In genomic region chr7:19777049-19777723, GRCm38 (mm10) we compare ENCODE assay signal across 21 mouse cellular contexts. TPM values are rescaled to one million over a fixed set of nuclear protein-coding genes. Genes with fewer than 3 reads are reported as not detected.
A peak's percentile ranks its signal among the peaks of the same experiment; 100 is the strongest.
DNase-seq lines count a peak whose midpoint lies in the region; ATAC-seq lines count a peak whose summit lies in the region.
"Had no signal": no experiment of that assay in that cellular context is flagged by ENCODE, and none has a peak within 500 bp of the region (broad histone marks: within the 10 kb centered on the region; RNA-seq: fewer than 3 reads in every experiment).

No protein-coding gene starts in this region.

- H3K4me2 ChIP-seq in embryonic facial prominence, embryonic 14.5 days (ENCODE audit: low read depth, low read length): no peak overlapping the region
- no peak overlapping the region for H3K4me2 ChIP-seq in lung, embryonic 16.5 days (ENCODE audit: low read depth, low read length)
- H3K4me2 ChIP-seq: embryonic facial prominence, embryonic 12.5 days; hindbrain, embryonic 13.5 days; liver, embryonic 11.5 days; midbrain, embryonic 13.5 days had no signal

- peak; percentile 81 for DNase-seq in embryonic facial prominence, embryonic 14.5 days (ENCODE audit: low spot score)
- DNase-seq in embryonic facial prominence, embryonic 10.5 days (ENCODE audit: low spot score): no peak
- DNase-seq in lung, postnatal 4 days: no peak
- peak; percentile 77 to 79 for DNase-seq in heart, adult 9 months (ENCODE audit: low spot score in 2 of 2)
- peak; percentile 95 for DNase-seq in skeletal muscle tissue, adult 2 months (ENCODE audit: low read depth, low spot score)
- no peak for DNase-seq in thymus, postnatal 0 days (ENCODE audit: low spot score)
- DNase-seq in adrenal gland, postnatal 4 days (ENCODE audit: low spot score in 2 of 2): no peak
- DNase-seq: adrenal gland, adult 8-10 months; cerebellum, postnatal 25 days; kidney, adult 8-10 months; lung, postnatal 14 days; right cerebral cortex, postnatal 25 days; thymus, postnatal 14 days had no signal

- no peaks in the 10 kb centered on the region for H3K9me3 ChIP-seq in embryonic facial prominence, embryonic 14.5 days (ENCODE audit: control insufficient read depth, low read length)
- peaks cover 6% of the 10 kb centered on the region; the same call in 1 of the 2 replicates for H3K9me3 ChIP-seq in embryonic facial prominence, embryonic 10.5 days
- H3K9me3 ChIP-seq in lung, embryonic 16.5 days (ENCODE audit: control insufficient read depth, low read length): no peaks in the 10 kb centered on the region; the same call in 1 of the 2 replicates
- H3K9me3 ChIP-seq: embryonic facial prominence, embryonic 12.5 days; hindbrain, embryonic 13.5 days; midbrain, embryonic 13.5 days had no signal

- no peaks in the 10 kb centered on the region for H3K36me3 ChIP-seq in embryonic facial prominence, embryonic 14.5 days (ENCODE audit: control insufficient read depth, insufficient read depth, low read length)
- no peaks in the 10 kb centered on the region for H3K36me3 ChIP-seq in embryonic facial prominence, embryonic 10.5 days (replicated peaks)
- no peaks in the 10 kb centered on the region for H3K36me3 ChIP-seq in lung, embryonic 16.5 days (ENCODE audit: control insufficient read depth, insufficient read depth, low read length)
- H3K36me3 ChIP-seq: embryonic facial prominence, embryonic 12.5 days; hindbrain, embryonic 13.5 days; midbrain, embryonic 13.5 days had no signal

- no peak overlapping the region for H3K27ac ChIP-seq in embryonic facial prominence, embryonic 14.5 days (replicated peaks; ENCODE audit: low read depth, low read length)
- no peak overlapping the region for H3K27ac ChIP-seq in embryonic facial prominence, embryonic 10.5 days (replicated peaks)
- no peak overlapping the region for H3K27ac ChIP-seq in lung, embryonic 16.5 days (ENCODE audit: low read length)
- H3K27ac ChIP-seq: embryonic facial prominence, embryonic 12.5 days; hindbrain, embryonic 13.5 days; layer of hippocampus, adult 2 months; left cerebral cortex, adult 2 months; midbrain, embryonic 13.5 days had no signal

- H3K4me3 ChIP-seq in embryonic facial prominence, embryonic 14.5 days (ENCODE audit: low read depth, low read length): no peak overlapping the region
- H3K4me3 ChIP-seq in embryonic facial prominence, embryonic 10.5 days: no peak overlapping the region
- no peak overlapping the region for H3K4me3 ChIP-seq in lung, embryonic 16.5 days (ENCODE audit: low read length)
- H3K4me3 ChIP-seq: embryonic facial prominence, embryonic 12.5 days; hindbrain, embryonic 13.5 days; layer of hippocampus, adult 2 months; left cerebral cortex, adult 2 months; midbrain, embryonic 13.5 days had no signal

- H3K9ac ChIP-seq in embryonic facial prominence, embryonic 14.5 days (ENCODE audit: low read depth, low read length): no peak overlapping the region
- no peak overlapping the region for H3K9ac ChIP-seq in lung, embryonic 16.5 days (ENCODE audit: low read length)
- H3K9ac ChIP-seq: embryonic facial prominence, embryonic 12.5 days; hindbrain, embryonic 13.5 days; midbrain, embryonic 13.5 days had no signal

- no peaks in the 10 kb centered on the region for H3K4me1 ChIP-seq in embryonic facial prominence, embryonic 14.5 days (ENCODE audit: control insufficient read depth, insufficient read depth, low read length)
- H3K4me1 ChIP-seq in embryonic facial prominence, embryonic 10.5 days: no peaks in the 10 kb centered on the region
- H3K4me1 ChIP-seq in lung, embryonic 16.5 days (replicated peaks; ENCODE audit: control insufficient read depth, insufficient read depth, low read length): peaks cover 4% of the 10 kb centered on the region
- H3K4me1 ChIP-seq: embryonic facial prominence, embryonic 12.5 days; hindbrain, embryonic 13.5 days; midbrain, embryonic 13.5 days had no signal

- 83% methylated on average over 11 of the region's 11 CpGs for WGBS in embryonic facial prominence, embryonic 14.5 days
- 90% methylated on average over 11 of the region's 11 CpGs for WGBS in embryonic facial prominence, embryonic 10.5 days
- WGBS in lung, embryonic 16.5 days: 70% methylated on average over 11 of the region's 11 CpGs

- no peaks in the 10 kb centered on the region for H3K27me3 ChIP-seq in embryonic facial prominence, embryonic 14.5 days (replicated peaks; ENCODE audit: control insufficient read depth, insufficient read depth, low read length)
- no peaks in the 10 kb centered on the region for H3K27me3 ChIP-seq in embryonic facial prominence, embryonic 10.5 days (replicated peaks; ENCODE audit: low read depth, poor library complexity, severe bottlenecking)
- H3K27me3 ChIP-seq in lung, embryonic 16.5 days (ENCODE audit: control insufficient read depth, insufficient read depth, low read depth, low read length): no peaks in the 10 kb centered on the region
- H3K27me3 ChIP-seq: embryonic facial prominence, embryonic 12.5 days; Patski had no signal

- peak; percentile 87 for ATAC-seq in embryonic facial prominence, embryonic 14.5 days (ENCODE audit: low read depth)
- 0 out of 2 replicates have a peak, but pooled peaks have one; percentile 12 for ATAC-seq in lung, embryonic 16.5 days (ENCODE audit: low read depth)
- ATAC-seq: midbrain, embryonic 13.5 days; Patski had no signal

RNA-seq across cellular contexts. Expression of gene Bcam, which starts 6.4 kb away (rescaled TPM):
- 101 and 114 TPM in 2 replicates for polyA plus RNA-seq in embryonic facial prominence, embryonic 14.5 days (2014; fragmentation: Nextera tagmentation; extraction: Ambion mirVana)
- 68.3 and 79.4 TPM in 2 replicates for polyA plus RNA-seq in embryonic facial prominence, embryonic 10.5 days (2016; fragmentation: Nextera tagmentation; extraction: Ambion mirVana)
- 347 and 379 TPM in 2 replicates for polyA plus RNA-seq in lung, embryonic 16.5 days (2015; fragmentation: Nextera tagmentation; extraction: Ambion mirVana)
- polyA plus RNA-seq in thymus, postnatal 0 days (2015; fragmentation: Nextera tagmentation; extraction: Ambion mirVana): 29.7 and 30.9 TPM in 2 replicates
- total RNA-seq in adrenal gland, postnatal 4 days (2021): 10 to 100 TPM; 59.8 to 84.7 TPM

RNA-seq across cellular contexts. Expression of gene Cblc, which starts 19.4 kb away (rescaled TPM):
- polyA plus RNA-seq in embryonic facial prominence, embryonic 14.5 days (2014; fragmentation: Nextera tagmentation; extraction: Ambion mirVana): 4.7 TPM in 2 replicates
- 1.9 and 2.9 TPM in 2 replicates for polyA plus RNA-seq in embryonic facial prominence, embryonic 10.5 days (2016; fragmentation: Nextera tagmentation; extraction: Ambion mirVana)
- polyA plus RNA-seq in lung, embryonic 16.5 days (2015; fragmentation: Nextera tagmentation; extraction: Ambion mirVana): 17.8 and 18.8 TPM in 2 replicates
- 2.6 and 4.2 TPM in 2 replicates for polyA plus RNA-seq in thymus, postnatal 0 days (2015; fragmentation: Nextera tagmentation; extraction: Ambion mirVana)
- total RNA-seq in adrenal gland, postnatal 4 days (2021): 1 to 10 TPM in 1 of 2 experiments, under 1 TPM in 1; 0.68 to 1.0 TPM
- total RNA-seq: layer of hippocampus, adult 2 months; left cerebral cortex, adult 2 months had no signal
- polyA plus RNA-seq: hindbrain, embryonic 13.5 days had no signal

RNA-seq across cellular contexts. Expression of gene Nectin2, which starts 26.9 kb away (rescaled TPM):
- 55.2 and 62.0 TPM in 2 replicates for polyA plus RNA-seq in embryonic facial prominence, embryonic 14.5 days (2014; fragmentation: Nextera tagmentation; extraction: Ambion mirVana)
- polyA plus RNA-seq in embryonic facial prominence, embryonic 10.5 days (2016; fragmentation: Nextera tagmentation; extraction: Ambion mirVana): 110 TPM in 2 replicates
- 128 and 131 TPM in 2 replicates for polyA plus RNA-seq in lung, embryonic 16.5 days (2015; fragmentation: Nextera tagmentation; extraction: Ambion mirVana)
- 7.0 and 7.1 TPM in 2 replicates for polyA plus RNA-seq in thymus, postnatal 0 days (2015; fragmentation: Nextera tagmentation; extraction: Ambion mirVana)
- total RNA-seq in adrenal gland, postnatal 4 days (2021): 10 to 100 TPM; 72.0 to 80.6 TPM

RNA-seq across cellular contexts. Expression of gene Bcl3, which starts 45.4 kb away (rescaled TPM):
- 4.3 and 4.6 TPM in 2 replicates for polyA plus RNA-seq in embryonic facial prominence, embryonic 14.5 days (2014; fragmentation: Nextera tagmentation; extraction: Ambion mirVana)
- 1.7 TPM in 2 replicates for polyA plus RNA-seq in embryonic facial prominence, embryonic 10.5 days (2016; fragmentation: Nextera tagmentation; extraction: Ambion mirVana)
- 5.4 and 5.7 TPM in 2 replicates for polyA plus RNA-seq in lung, embryonic 16.5 days (2015; fragmentation: Nextera tagmentation; extraction: Ambion mirVana)
- polyA plus RNA-seq in thymus, postnatal 0 days (2015; fragmentation: Nextera tagmentation; extraction: Ambion mirVana): 9.5 and 13.1 TPM in 2 replicates
- 10 to 100 TPM in 1 of 2 experiments, 1 to 10 TPM in 1; 9.6 to 11.5 TPM for total RNA-seq in adrenal gland, postnatal 4 days (2021)

Comparison
In these comparisons a context has a peak if more than half of its experiments do, and no peak if none do; other contexts are left out.
1. DNase-seq: peak in embryonic facial prominence, embryonic 14.5 days (single experiment), heart, adult 9 months (2 of 2) and skeletal muscle tissue, adult 2 months (single experiment); none in embryonic facial prominence, embryonic 10.5 days (single experiment), lung, postnatal 4 days (0 of 2), thymus, postnatal 0 days (single experiment) and adrenal gland, postnatal 4 days (0 of 2).